Mouse (Mus musculus) T-cell, adult 66 days (primary cell): ENCODE measurements around the gene Mmp1b. TPM values are rescaled to one million over a fixed set of nuclear protein-coding genes. Genes with fewer than 3 reads are reported as not detected.

Source experiments
- total RNA-seq, 2 experiments: library from RNA; stranded (reverse); gene quantifications; 3 replicates in 1 of 2; 4 replicates in 1 of 2; pipeline ENCODE4 v1.2.4; 2023

Gene Mmp1b
- not detected for total RNA-seq

DNA sequence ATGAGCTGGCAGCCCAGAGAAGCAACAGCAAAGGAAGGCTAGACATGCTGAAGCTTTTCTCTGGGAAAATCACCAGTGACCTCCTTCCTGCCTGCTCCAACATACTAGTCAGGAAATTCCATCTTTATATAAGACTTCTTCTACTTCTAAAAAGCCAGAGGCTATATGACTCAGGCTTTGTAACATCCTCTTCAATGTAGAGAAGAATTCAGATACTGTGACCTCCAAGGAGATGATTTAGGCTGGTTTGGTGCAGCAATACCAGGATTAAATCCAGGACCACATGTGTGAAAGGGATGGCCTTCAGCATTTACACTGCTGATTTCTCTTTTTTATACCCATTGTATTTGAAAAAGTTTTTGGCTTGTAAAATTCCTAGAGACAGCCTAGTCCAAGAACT, at the start of gene Mmp1b:
Gene Mmp1b (minus strand): TSS at position 101 of the 400 bp plus-strand sequence.

DNA sequence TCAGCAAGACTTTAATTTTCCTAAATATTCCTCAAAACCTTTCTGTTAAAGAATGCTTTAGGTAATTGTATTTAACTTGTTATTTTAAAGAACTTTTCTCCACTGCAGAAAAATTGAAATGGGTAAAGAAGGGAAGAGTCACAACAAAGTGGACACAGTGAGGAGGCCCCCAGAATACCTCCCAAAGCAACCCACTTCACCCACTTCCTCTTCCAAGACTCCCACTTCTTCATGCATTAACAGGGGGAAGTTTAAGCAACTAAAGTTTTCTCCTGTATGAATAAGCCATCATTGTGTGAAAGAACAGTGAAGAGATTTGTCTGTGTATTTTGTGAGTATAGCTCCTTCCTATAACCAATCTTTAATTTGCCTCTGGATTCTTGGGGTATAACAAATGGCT, 43.7 kb downstream of the Mmp1b start, which contains the start of gene Mmp12:
Gene Mmp12 (plus strand): TSS at position 275 of the 400 bp plus-strand sequence.

Other genes with a start within 250 kb of the Mmp1b start
- 1 to 10 TPM; 4.4 to 4.9 TPM for gene Dync2h1, start 203.6 kb downstream of the Mmp1b start, total RNA-seq
- gene Dcun1d5, start 203.5 kb downstream of the Mmp1b start, total RNA-seq, result 10 to 100 TPM; 75.7 to 76.9 TPM
- not detected for gene Mmp13, start 115.5 kb downstream of the Mmp1b start, total RNA-seq
- 1 to 10 TPM in 1 of 2 experiments, not detected in 1; 1.3 TPM for gene Mmp12, start 43.7 kb downstream of the Mmp1b start, total RNA-seq
- gene Mmp3, start 57.8 kb upstream of the Mmp1b start, total RNA-seq, result not detected
- gene Mmp10, start 114.3 kb upstream of the Mmp1b start, total RNA-seq, result not detected
- gene Mmp8, start 170.4 kb upstream of the Mmp1b start, total RNA-seq, result under 1 TPM in 1 of 2 experiments, not detected in 1; 0.23 TPM
- not detected for gene Mmp27, start 183.3 kb upstream of the Mmp1b start, total RNA-seq
- not detected for gene Mmp20, start 240.2 kb upstream of the Mmp1b start, total RNA-seq